Mouse (Mus musculus) frontal cortex, adult 2 months (tissue): ENCODE data around the gene Arih2. TPM values are rescaled to one million over a fixed set of nuclear protein-coding genes. Genes with fewer than 3 reads are reported as not detected.
"Not testable (repeated sequence)": the region's sequence is repeated elsewhere in the genome, so short reads cannot be mapped to it uniquely, and the experiment has no call there.

Experiments used
- DNase-seq, 2 experiments: peaks; one replicate each; pipeline ENCODE4 v3.0.0; 2022; ENCODE audit warnings: low spot score in 1 of 2; ENCODE audit errors: extremely low spot score in 1 of 2
- polyA plus RNA-seq: library from polyadenylated mRNA; depleted of rRNA; stranded (reverse); fragments of >200 nt; gene quantifications from 2 replicates; pipeline ENCODE4 v1.2.3, GENCODE M21; 2012; rRNA removed

Arih2 gene
- polyA plus RNA-seq = 47.2 and 49.0 TPM in 2 replicates

- DNase-seq = peak; percentile 77 to 92
Measured at GRCm38 (mm10) chr9:108648611-108649560, at the start of gene Arih2. Arih2 (minus strand) TSS chr9:108649386.

DNA sequence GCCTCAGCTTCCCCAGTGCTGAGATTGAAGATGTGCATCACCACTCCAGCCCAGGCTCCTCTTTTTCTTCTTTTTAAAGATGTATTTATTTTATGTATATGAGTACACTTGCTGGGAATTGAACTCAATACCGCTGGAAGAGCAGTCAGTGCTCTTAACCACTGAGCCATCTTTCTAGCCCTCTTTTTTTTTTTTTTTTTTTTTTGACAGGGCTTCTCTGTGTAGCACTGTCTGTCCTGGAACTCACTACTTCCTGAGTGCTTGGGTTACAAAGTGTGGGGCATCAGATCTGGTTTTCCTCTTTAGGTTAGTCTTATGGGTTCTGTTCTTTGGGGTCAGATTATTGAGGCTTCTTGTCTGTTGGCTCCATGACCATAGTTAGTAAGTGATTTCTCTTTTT lies 45.3 kb upstream of the Arih2 start:
- DNase-seq = no peak

DNA sequence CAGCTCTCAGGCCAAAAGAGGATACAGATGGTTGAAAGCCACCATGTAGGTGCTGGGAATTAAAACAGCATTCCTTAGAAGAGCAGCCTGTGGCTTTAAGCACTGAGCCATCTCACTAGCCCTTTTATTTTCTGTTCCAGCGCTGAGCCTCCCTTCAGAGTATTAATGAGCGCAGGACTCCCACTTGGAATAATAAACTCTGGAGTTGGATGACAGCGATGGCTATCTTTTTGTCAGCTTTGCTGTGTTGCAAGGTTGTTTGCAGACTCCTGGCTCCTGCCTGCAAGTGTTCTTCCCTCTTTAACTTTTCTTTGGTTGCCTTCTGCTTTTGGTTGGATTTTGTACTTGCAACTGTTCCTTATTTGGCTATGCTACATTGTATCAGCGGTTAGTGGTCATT lies 44.8 kb upstream of the Arih2 start:
- no peak for DNase-seq

GRCm38 (mm10) chr9:108692226-108693041 lies 43.2 kb upstream of the Arih2 start:
- DNase-seq = peak; percentile 44 to 82

- DNase-seq = peak; percentile 62 to 89
Measured at GRCm38 (mm10) chr9:108691846-108692225, 42.6 kb upstream of the Arih2 start.

DNA sequence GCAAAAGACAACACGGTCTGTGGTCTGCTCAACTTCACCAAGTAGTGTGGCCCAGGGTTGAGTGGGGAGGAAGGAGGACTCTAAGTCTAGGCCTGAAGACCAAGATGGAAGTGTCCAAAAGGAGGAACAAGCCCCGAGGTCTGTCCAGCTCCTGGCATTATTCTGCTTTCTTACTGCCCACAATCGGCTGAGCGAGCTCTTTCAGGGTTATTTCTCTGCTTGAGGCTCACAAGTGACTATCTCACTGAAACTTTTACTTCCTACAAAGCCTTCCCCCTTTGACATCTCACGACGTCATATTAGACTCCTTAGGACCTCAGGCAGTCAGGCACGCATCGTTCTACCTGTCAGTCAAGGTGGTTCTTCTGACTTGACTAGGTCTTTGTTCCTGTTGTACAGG lies 42.2 kb upstream of the Arih2 start:
- DNase-seq = no peak

DNA sequence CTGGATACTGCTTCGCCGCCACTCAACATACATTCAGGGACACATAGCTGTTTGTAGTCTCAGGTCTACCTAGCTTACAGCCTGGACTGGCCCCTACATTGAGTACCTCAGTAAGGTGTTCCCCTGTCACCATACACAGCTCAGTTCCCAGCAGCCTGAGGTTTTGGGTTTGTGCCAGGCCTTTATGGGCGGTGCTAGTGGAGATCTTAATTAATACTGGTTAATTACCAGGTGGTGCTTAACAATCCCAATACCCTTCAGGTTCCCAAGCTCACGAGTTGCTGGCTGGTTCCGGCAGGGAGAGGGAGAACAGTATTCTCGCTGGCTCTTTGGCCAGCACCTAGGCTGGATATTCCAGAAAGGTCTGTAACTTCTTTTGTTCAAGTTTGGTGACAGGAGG lies 41.7 kb upstream of the Arih2 start:
- no peak for DNase-seq

DNA sequence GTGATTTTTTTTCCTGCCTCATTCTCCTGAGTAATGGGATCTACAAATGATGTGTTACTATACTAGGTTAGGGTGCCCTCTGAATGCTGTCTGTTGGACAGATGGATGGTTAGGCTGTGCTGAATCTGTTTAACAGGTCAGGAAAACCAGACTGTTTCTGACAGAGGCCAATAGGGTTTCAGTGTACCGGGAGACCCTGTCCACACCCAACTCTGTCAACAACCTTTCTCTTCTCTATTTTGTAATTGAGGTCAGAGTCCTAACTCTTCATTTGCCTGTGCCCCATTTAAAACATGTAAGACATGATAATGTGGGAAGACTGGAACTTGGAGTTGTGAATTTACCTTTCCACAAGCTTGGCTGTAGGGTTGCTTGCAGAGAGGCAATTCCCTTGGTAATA lies 40.8 kb upstream of the Arih2 start:
- no peak for DNase-seq

DNA sequence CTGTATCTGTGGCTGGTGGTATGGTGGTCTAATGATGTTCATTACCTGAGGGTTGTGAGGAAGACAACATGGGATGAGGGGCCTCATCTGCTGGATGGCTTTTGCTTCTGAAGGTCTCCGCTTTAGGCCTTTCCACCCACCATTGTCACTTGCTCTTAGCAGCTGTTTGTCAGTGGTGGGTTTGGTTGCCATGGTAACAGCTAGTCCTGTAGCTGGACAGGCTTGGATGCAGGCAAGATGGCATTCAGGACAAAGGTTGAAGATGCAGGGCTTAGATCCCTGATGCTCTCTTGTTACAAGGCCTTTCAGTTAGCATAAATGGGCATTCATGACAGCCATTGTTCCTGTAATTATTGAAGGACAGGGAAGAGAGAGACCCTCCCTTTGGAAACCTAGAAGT lies 39.9 kb upstream of the Arih2 start, which contains the start of gene Prkar2a:
Gene Prkar2a, plus strand, starts transcription at position 209 of the 400 bp plus-strand sequence.
- no peak for DNase-seq

- DNase-seq = no peak
Measured at GRCm38 (mm10) chr9:108688451-108688850, 39.3 kb upstream of the Arih2 start.

DNA sequence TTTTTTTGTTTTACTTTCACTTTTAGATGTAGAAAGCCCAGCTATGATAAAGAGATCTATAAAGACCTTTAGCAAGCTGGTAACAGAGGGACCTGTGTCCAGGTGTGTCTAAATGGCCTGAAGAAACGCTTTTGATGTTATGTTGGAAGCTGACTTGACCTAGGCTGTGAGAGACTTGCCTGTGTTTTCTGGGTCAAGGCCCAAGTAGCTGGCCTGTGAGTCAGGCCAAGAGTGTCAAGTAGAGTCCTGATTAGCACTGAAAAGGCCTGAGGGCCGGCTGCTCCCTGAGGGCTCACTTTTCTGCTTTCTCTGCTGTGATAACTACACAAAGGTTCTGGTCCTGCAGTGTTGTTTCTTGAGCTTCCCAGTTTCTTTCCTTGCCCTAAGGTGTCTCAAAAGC lies 38.5 kb upstream of the Arih2 start:
- no peak for DNase-seq

DNA sequence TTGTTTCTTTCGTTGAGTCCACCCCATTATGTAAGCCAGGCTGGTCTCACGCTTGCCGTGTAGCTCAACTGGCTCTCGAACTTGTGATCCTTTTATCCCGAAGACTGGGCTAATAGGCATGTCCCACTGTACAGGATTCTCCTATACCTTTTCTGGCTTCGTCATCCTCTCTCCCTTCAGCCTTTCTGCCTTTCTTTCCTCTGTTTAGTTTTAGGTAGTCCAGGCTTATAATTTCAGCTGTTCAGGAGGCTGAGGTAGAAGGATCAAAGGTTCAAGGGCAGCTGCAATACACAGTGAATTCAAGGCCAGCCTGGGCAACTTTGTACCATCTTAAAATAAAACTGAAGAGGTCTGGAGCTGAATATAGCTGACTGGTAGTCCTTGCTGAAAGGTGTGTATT lies 38.0 kb upstream of the Arih2 start:
- DNase-seq = no peak

- DNase-seq = no peak
Measured at GRCm38 (mm10) chr9:108686475-108686887, 37.3 kb upstream of the Arih2 start.

DNA sequence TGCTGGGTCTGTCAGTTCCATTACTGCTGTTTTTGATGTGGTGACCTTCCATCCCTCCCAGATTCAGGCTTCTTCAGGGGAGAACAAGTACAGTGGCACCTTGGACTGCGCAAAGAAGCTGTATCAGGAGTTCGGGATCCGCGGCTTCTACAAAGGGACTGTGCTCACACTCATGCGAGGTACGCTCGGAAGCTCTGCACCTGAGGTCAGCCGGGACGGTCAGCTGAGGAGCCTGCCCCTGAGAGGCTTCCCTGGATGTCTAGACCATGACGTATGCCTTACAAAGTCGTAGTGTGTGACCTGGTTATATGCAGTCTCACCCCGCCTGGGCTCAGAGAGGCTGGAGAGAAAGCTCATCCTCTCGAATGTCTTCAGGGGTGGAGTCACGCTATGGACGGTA lies 30.8 kb upstream of the Arih2 start:
- DNase-seq = no peak

- DNase-seq = no peak
Measured at GRCm38 (mm10) chr9:108673151-108673550, 24.0 kb upstream of the Arih2 start.

- DNase-seq = no peak
Measured at GRCm38 (mm10) chr9:108669875-108670274, 20.7 kb upstream of the Arih2 start.

GRCm38 (mm10) chr9:108662660-108663059 lies 13.5 kb upstream of the Arih2 start:
- no peak for DNase-seq

GRCm38 (mm10) chr9:108661677-108662612 lies 12.8 kb upstream of the Arih2 start, which contains the start of gene Slc25a20:
Slc25a20 (plus strand) TSS chr9:108662088.
- DNase-seq = peak; percentile 28 to 73

DNA sequence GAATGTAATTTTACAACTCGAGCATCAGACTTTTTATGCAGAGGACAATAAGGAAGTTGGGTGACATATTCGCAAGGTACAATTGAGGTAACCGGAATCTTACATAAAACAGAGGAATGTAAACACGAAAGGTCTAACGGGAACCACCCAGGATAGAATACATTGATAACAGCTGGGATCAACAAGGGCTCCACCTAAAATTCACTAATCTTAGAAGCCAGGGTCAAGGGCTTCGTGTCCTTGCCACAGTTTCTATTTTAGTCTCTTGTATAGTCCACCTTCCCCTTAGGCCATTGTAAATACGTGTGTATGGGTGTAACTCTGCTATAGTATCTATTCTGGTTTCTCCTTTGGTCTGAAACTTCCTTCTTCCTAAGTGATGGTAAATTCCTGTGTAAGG lies 6.7 kb upstream of the Arih2 start:
- not testable (repeated sequence) for DNase-seq
